Mouse (Mus musculus) kidney, adult 9 months (tissue): ENCODE results near the gene Srcap.
"Not testable (repeated sequence)": the region's sequence is repeated elsewhere in the genome, so short reads cannot be mapped to it uniquely, and the experiment has no call there.

Experiments
- DNase-seq: peaks from one replicate; pipeline ENCODE4 v3.0.0; 2022

Srcap gene

GRCm38 (mm10) chr7:127491846-127492245 is 19.9 kb upstream of the Srcap start:
- no peak for DNase-seq

GRCm38 (mm10) chr7:127494648-127495047 is 17.1 kb upstream of the Srcap start:
- DNase-seq, result no peak

- DNase-seq, result no peak
Observed at GRCm38 (mm10) chr7:127497382-127497781, 14.4 kb upstream of the Srcap start.

- DNase-seq, result peak; percentile 64
Observed at GRCm38 (mm10) chr7:127498407-127498806, 13.4 kb upstream of the Srcap start.

GRCm38 (mm10) chr7:127508291-127508690 is 3.5 kb upstream of the Srcap start:
- no peak for DNase-seq

- DNase-seq, result not testable (repeated sequence)
Observed at GRCm38 (mm10) chr7:127509830-127510229, 2.0 kb upstream of the Srcap start.

GRCm38 (mm10) chr7:127511241-127511640 is 542 bp upstream of the Srcap start:
- peak; percentile 55 for DNase-seq

- peak; percentile 94 for DNase-seq
Observed at GRCm38 (mm10) chr7:127512231-127513015, 640 bp downstream of the Srcap start.

- peak; percentile 88 for DNase-seq
Observed at GRCm38 (mm10) chr7:127513016-127513390, 1.2 kb downstream of the Srcap start.

- DNase-seq, result peak; percentile 26
Observed at GRCm38 (mm10) chr7:127513781-127514180, 2.0 kb downstream of the Srcap start.

GRCm38 (mm10) chr7:127515846-127516245 is 4.1 kb downstream of the Srcap start:
- no peak for DNase-seq

- no peak for DNase-seq
Observed at GRCm38 (mm10) chr7:127516344-127516743, 4.6 kb downstream of the Srcap start.

GRCm38 (mm10) chr7:127519284-127519683 is 7.5 kb downstream of the Srcap start, which contains the start of gene Gm42715:
TSS of gene Gm42715 (plus strand) at chr7:127519584.
- no peak for DNase-seq

- DNase-seq, result no peak
Observed at GRCm38 (mm10) chr7:127541671-127542070, 29.9 kb downstream of the Srcap start.

- no peak for DNase-seq
Observed at GRCm38 (mm10) chr7:127549116-127549835, 37.5 kb downstream of the Srcap start.

GRCm38 (mm10) chr7:127551558-127551957 is 39.8 kb downstream of the Srcap start:
- DNase-seq, result no peak

GRCm38 (mm10) chr7:127560580-127560979 is 48.8 kb downstream of the Srcap start:
- no peak for DNase-seq

- no peak for DNase-seq
Observed at GRCm38 (mm10) chr7:127561340-127561858, 49.6 kb downstream of the Srcap start, which contains the start of gene Tmem265. TSS of gene Tmem265 (plus strand) at chr7:127561390.

GRCm38 (mm10) chr7:127564381-127565150 is 52.8 kb downstream of the Srcap start:
- peak; percentile 50 for DNase-seq

- peak; percentile 99 for DNase-seq
Observed at GRCm38 (mm10) chr7:127572895-127573471, 61.2 kb downstream of the Srcap start, which contains the start of gene Phkg2. TSS of gene Phkg2 (plus strand) at chr7:127573340.

GRCm38 (mm10) chr7:127573503-127574008 is 61.8 kb downstream of the Srcap start:
- no peak for DNase-seq

- no peak for DNase-seq
Observed at GRCm38 (mm10) chr7:127574115-127574514, 62.3 kb downstream of the Srcap start.
